Mouse (Mus musculus): ENCODE results near the gene Gm49391.
"Not testable (repeated sequence)": the region's sequence is repeated elsewhere in the genome, so short reads cannot be mapped to it uniquely, and the experiment has no call there.

Gene Gm49391

DNA sequence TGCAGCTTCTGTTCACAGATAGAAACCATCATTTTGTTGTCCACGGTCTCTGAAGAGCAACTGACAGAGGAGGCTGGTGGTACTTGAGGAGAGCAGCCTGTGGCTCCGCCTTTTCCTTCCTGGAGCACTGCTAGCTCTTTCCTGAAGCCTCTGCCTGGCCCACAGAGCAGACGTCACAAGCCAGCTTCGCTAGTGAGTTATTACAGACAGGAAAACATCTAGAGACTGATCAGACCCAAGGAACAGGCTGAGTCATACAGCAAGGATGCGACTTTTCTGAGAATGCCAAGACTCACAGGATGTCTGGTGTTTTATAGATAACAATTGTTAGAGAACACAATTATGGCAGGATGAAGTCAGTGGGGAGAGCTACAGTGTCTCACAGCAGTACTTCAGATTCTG is at the start of gene Gm49391, which contains the start of gene Ctla2a:
Gene Gm49391 (minus strand): TSS at position 72 of the 402 bp plus-strand sequence.
Gene Ctla2a (minus strand): TSS at position 126 of the 402 bp plus-strand sequence.
- DNase-seq: peak; percentile 26 to 45

DNA sequence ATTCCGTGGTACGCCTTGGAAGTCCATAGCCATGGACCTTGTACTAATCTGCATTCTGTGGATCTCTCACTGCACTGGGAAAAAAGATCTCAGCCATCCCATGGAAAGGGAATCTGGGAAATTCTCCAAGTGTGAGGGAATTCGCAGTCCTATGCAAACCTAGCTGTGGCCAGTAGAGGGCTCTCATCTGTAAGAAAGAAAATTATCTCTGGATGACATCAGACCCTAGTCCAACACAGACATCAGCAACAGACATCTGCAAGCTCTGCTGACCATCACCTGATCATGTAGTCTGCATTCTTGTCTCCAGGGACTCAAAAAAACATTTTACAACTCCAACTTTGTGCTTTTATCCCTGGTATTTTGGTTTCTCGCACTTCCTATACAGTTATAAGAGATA is 35.9 kb upstream of the Gm49391 start:
- not testable (repeated sequence) for DNase-seq

DNA sequence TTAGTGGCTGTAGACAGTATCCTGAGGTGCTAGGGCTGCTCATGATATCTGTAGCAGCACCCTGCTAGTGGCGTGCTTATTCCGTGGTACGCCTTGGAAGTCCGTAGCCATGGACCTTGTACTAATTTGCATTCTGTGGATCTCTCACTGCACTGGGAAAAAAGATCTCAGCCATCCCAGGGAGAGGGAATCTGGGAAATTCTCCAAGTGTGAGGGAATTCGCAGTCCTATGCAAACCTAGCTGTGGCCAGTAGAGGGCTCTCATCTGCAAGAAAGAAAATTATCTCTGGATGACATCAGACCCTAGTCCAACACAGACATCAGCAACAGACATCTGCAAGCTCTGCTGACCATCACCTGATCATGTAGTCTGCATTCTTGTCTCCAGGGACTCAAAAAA is 27.6 kb upstream of the Gm49391 start:
- peak in 1 of 2 experiments; percentile 3 for DNase-seq

DNA sequence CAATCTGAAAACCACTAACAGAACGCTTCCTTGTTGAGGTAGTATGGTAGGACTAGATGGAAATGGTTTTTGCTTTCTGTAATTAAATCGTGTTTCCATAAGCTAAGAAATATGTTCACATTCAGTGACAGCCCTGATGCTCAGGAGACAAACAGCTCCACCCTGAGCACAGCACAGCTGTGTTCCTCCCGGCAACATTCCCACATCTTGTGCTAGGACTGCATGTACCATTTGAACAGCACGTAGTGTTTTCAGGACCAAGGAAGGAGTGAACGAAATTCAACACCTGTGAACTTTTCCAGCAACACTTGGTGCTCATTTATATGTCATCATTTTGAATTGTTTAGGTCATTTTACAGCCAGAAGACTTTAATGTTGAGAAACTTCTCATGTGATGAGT is 25.3 kb upstream of the Gm49391 start:
- DNase-seq: no peak

DNA sequence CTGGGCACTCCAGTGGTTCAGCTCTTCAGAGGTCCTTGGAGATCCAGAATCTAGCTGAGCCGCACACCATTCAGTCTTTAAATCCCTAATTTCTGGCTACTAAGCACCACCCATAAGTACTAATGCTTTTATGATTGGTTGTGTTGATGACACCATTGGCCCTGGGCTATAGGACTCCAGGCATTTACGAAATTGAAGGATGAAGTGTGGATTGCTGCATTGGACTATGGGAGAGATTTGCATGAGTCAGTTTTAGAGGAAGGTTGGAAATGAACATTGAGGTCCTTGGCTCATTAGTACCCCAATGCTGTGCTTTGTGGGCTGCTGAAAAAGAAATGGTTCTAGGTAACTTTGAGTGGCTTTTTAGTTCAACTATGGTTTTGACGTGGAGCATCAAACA is 5.5 kb upstream of the Gm49391 start, which contains the start of gene Tpbpa:
Gene Tpbpa (minus strand): TSS at position 101 of the 400 bp plus-strand sequence.
- not testable (repeated sequence) for DNase-seq

DNA sequence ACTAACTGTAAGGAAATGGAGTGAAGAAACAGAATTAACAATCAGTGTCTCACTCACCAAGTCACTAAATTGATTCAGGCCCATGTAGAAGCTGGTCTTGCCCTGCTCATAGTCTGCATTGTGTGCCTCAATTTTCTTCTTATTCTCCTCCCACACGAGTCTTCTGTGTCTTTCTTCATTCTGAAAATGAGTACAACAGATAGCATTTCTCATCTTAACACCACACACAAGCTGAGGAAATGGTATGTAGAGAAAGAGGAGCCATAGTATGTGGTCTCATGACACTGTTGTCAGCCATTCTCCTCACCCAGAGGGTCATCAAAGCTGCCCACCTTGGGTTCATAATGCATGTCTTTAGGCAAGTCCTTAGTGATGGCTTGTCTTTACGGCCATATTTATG is 881 bp downstream of the Gm49391 start, which contains the start of gene Gm49393:
Gene Gm49393 (minus strand): TSS at position 101 of the 400 bp plus-strand sequence.
- not testable (repeated sequence) for DNase-seq

DNA sequence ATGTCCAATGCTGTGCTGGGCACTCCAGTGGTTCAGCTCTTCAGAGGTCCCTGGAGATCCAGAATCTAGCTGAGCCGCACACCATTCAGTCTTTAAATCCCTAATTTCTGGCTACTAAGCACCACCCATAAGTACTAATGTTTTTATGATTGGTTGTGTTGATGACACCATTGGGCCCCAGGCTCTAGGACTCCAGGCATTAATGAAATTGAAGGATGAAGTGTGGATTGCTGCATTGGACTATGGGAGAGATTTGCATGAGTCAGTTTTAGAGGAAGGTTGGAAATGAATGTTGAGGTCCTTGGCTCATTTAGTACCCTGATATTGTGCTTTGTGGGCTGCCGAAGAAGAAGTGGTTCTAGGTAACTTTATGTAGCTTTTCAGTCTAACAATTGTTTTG is 31.6 kb downstream of the Gm49391 start, which contains the start of gene Tpbpb:
Gene Tpbpb (minus strand): TSS at position 101 of the 400 bp plus-strand sequence.
- DNase-seq: not testable (repeated sequence)

DNA sequence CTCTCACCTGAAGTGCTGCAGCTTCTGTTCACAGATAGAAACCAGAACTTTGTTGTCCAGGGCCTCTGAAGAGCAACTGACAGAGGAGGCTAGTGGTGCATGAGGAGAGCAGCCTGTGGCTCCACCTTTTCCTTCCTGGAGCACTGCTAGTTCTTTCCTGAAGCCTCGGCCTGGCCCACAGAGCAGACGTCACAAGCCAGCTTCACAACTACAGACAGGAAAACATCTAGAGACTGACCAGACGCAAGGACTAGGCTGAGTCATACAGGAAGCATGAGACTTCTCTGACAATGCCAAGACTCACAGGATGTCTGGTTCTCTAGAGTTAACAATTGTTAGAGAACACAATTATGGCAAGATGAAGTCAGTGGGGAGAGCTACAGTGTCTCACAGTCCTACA is 39.0 kb downstream of the Gm49391 start, which contains the start of gene Ctla2b:
Gene Ctla2b (minus strand): TSS at position 120 of the 400 bp plus-strand sequence.
- DNase-seq: peak; percentile 18 to 39

DNA sequence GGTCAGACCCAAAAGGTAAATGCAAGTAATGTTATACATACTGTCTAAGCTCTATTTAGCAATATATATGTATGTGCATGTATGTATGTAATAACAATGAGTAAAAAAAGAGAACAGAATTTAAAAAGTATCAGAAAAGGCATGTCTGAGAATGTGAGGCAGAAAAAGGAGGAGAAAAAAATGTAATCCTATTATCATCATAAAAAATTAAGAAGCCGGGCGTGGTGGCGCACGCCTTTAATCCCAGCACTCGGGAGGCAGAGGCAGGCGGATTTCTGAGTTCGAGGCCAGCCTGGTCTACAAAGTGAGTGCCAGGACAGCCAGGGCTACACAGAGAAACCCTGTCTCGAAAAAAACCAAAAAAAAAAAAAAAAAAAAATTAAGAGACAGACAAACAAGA is 39.6 kb downstream of the Gm49391 start, which contains the start of gene Gm49392:
Gene Gm49392 (minus strand): TSS at position 101 of the 400 bp plus-strand sequence.
- DNase-seq: not testable (repeated sequence)

DNA sequence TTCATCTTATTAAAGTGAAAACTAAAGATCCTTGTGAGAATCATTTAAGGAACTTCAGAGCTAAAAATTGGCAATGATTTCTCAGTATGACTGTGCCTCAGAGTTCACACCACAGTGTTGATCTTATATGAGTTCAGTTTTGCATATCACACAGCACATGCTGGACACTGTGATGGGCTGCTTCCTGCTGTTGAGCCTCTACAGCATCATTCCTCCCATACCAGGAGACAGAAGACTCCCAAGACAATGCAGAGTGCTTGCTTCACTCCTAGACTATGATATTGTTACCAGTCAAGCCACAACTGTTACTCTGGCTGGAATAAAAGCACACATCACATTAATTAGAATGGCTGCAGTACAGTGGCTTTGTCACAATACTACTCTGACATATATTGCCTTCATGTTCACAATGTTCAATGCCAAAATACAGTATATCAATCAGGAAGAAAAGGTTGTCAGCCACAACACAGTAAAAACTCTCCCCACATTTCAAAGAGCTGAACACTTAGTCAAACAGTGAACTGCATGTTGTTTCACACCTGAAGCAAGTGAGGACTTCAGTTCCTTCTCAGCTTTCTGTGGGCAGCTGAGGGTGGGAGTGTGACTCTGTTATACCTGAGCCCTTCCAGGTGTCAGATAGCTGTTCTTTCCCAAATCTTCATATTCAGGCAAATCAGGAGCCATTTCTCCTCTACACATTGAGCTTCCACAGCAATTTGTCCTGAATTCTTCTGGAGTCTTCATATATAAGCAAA is 40.8 kb downstream of the Gm49391 start:
- DNase-seq: no peak

DNA sequence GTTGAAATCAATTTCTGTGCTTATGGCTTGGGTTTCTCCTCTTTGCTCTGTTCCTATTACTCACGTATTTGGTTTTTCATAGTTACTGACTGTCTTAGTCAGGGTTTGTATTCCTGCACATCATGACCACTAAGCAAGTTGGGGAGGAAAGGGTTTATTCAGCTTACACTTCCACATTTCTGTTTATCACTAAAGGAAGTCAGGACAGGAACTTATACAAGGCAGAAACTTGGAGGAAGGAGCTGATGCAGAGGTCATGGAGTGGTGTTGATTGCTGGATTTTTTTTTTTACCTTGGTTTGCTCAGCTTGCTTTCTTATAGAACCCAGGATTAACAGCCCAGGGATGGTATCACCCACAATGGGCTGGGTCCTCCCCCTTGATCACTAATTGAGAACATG is 44.1 kb downstream of the Gm49391 start:
- no peak for DNase-seq

DNA sequence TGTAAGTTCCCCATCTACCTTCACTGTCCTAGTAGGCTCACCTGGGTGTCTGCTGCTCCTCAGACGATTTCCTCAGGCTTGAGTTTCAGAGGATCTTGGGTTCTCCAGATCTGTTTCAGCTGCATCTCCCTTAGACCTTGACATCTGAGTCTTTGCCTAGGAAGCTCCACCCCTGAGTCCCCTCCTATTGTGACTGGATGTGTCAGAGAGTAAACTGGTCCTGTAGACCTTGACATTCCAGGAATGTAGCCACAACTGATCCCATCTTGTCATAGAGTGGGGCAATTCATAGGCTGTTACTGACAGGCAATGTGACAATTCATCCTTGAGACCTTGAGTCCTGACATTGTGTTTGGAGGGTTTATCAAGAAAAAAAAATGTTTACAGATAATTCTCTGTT is 72.1 kb downstream of the Gm49391 start, which contains the start of gene 4930486L24Rik:
Gene 4930486L24Rik (minus strand): TSS at position 195 of the 400 bp plus-strand sequence.
- no peak for DNase-seq

DNA sequence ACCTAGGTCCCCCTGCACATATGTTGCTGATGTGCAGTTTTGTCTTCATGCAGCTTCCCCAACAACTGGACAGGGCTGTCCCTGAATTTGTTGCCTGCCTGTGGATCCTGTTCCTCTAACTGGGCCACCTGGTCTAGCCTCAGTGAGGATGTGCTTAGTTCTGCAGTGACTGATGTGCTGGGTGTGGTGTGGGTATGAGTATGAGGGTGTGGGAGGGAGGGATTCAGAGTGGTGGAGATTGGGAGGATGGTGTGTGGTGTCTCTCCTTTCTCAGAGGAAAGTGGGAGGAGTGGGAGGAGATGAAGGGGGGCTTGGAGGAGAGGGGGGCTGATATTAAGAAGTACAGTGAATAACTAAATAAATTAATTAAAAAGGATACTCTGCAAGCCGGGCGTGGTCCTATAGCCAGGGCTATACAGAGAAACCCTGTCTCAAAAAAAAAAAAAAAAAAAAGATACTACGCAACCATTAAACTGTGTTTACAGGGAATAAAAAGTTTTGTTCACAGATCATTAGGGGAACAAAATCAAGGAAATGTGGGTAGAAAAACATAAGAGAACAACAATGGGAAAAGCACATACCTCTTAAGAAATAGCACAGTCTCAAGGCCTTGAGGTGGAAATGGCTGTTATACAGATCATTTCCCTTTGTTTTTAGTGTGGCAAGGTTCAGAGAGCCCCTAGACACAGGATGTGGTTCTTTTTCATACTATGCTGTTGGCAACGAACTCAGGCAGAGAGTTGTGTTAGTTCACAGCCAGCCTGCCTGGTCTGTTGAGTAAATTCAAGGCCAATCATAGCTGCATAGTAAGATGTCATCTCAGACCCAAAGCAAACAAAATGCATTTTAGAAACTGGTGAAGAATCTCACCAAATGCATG is 87.9 kb downstream of the Gm49391 start:
- no peak for DNase-seq
